Mouse (Mus musculus) B cell, adult 2 months (primary cell): ENCODE data around the gene Gas7.

ENCODE experiments used
- DNase-seq, 2 experiments: peaks; one replicate each; pipeline ENCODE4 v3.0.0; 2022

Gas7 gene

DNA sequence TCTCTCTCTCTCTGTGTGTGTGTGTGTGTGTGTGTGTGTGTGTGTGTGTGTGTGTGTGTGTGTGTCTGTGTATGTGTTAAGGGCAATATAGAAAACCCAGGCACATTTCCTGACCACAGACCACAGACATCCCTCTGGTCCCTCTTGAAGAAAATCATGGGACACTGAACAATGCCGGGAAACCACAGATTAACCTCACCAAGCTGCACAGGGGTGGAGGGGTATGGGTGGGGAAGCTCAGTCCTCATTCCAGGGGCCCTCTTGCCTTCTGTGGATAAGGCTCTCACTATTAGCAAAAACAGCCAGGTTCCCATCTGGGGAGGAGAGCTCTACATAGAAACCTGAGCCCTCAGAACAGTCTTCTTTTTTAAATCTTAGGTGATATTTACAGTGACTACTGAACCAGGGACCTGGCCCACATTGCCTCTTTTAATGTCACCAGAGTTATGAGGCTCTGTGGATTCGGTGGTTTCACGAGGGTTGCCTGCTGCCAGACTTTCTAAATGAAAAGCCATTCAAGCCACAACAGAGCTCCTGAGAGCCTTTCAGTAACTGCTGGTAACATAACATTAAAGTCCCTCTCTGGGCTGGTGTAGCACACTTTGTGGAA lies 178.5 kb downstream of the Gas7 start:
- DNase-seq, result no peak

DNA sequence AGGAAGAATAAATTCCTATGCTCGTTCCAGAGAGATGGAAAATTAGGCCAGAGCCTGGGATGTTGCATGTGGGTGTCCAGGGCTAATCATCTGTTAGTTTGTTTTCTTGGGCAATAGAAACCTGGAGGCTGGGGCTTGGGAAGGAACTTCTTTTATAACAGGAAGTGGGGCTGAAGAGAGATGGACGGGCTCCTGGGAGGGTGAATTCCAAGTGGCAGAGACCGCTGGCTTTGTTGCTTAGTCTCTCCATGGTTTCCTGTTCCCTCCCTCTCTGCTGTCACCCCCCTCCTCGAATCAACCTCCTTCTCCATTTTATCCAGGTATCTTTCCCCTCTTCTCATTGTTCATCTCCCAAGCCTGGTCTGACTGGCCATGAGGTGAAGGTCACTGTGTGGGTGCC lies 181.0 kb downstream of the Gas7 start:
- DNase-seq, result no peak

DNA sequence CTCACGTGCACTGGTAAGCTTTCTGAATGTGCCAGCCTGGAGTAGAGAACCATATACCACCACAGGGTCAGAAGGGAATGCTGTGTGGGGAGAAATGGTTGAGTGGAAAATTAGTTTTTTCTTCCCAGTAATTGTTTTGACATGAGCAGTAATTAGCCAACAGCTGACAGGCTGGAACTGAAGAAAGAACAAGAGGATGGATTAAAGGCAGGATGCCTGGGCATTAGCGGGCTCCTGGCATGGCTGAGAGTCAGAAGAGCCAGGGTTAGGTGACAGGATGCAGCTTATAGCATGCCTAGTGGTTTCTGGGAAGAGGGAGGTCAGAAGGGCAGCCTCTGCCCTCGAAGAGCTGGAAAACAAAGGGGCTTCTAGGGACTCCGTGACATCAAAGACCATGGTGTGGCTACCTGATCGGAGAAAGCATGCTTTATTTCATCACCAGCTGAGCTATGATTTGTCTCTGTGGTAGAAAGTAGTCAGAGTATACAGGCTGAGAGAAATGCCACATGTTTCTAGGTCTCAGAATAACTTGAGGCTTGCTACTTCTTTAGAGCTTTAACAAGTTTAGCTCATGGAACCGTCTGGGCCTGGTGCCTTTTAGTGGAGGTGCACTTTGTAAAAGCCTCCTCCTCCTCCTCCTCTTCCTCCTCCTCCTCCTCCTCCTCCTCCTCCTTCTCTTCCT lies 181.8 kb downstream of the Gas7 start:
- DNase-seq, result no peak

DNA sequence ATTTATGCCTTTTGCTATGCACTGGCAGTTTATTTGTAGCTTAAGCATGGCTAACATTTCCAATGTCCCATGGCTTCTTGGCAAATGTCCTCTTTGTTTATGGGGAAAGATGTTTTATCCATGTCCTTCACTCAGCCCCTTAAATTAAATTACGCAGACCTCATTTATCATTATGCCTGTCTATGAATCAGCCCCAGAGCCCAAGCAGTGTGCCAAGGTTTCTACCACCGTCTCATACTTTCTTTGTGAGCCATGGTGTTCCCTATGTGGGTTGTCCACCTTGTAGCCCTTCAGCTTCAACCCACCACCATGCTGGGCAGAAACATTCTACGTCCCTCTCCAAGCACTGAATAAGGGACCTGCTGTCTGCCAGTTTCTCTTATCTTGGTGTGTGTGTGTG lies 183.2 kb downstream of the Gas7 start:
- no peak for DNase-seq

DNA sequence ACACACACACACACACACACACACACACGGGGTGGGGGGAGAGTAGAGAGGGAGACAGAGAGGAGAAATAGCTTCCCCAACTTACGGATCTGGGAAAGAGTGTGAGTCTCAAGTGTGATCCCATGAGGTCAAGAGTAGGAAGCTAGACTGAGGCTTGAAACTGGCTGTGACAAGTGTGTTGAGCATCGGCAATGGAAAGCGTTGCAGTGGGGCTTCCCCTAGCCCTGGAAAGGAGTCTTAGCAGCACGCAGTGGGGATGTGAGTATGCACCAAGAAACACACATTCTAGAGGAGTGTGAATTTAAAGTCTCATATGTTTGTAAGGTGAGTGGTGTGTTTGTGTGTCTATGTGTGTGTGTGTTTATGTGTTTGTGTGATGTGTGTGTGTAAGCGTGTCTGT lies 185.1 kb downstream of the Gas7 start:
- DNase-seq, result no peak

DNA sequence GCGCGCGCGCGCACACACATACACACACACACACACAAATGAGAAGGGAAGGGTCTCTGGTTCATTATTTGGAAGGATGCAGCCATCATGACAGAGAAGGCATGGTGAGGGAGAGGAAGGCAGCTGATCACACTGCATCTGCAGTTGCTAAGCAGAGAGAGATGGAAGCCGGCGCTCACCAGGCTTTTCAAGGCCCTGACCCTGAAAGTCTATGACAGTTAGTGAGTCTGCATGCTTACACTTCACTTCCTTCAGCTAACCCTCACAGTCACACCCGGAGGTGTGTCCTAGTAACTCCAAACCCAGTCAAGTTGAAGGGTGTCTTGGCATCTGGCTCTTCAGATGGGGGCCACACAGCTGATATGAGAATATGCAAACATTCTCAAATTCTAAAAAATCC lies 187.2 kb downstream of the Gas7 start:
- DNase-seq, result no peak

DNA sequence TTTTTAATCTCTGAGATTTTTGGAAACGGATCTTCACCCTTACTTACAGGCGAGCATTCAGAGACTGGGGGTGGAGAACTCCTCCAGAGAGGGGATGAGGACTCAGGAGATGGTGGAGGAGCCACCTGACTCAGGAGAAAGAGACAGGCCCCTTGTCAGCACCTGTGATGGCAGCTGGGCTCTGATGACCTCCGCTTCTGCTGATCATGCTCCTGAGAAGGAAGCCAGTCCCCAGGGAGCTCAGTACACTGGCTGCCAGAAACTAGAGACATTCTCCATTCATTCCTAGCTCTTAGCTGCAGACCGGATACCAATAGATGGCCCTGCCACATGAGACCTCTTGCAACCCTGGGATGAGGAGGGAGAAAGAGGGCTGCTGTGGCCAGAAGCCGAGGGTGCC lies 187.6 kb downstream of the Gas7 start:
- no peak for DNase-seq

DNA sequence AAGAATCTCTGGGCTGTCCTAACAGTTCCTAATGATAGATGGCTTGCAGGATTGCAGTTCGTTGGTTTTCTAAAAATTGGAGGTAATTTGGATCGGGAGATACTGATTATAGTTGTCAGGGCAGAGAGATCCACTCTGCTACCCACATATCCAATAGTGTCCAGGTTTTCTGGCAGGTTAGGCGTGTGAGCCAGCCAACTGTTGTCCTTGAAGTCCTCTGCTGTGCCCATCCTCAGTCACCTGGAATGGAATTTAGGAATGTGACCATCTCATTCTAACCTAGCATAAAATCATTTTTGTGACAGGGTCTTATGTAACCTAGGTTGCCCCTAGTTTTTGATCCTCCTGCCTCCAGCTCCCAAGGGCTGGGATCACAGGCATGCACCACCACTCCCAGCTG lies 188.2 kb downstream of the Gas7 start:
- no peak for DNase-seq

DNA sequence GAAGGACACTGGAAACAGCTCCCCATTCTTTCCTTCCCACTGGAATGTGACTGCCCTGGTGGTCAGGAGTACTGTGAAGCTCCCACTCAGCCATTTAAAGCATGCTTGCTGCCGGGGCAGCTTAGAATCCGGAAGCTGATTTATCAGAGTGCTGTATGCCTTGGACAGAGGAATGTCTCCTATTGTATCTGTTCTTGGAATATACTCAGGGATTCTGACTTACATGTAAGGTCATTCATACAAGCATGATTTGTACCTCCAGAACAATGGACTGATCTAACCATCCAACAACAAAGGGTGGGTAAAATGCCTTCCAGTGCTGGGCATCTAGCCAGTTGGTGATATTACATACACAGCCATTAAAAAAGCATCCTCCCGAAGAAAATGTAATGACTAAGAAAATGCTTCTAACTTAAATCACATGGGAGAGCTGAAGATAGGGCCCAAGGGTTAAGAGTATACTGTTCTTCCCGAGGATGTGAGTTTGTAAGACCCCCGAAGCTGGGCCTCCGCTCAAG lies 189.5 kb downstream of the Gas7 start:
- no peak for DNase-seq

DNA sequence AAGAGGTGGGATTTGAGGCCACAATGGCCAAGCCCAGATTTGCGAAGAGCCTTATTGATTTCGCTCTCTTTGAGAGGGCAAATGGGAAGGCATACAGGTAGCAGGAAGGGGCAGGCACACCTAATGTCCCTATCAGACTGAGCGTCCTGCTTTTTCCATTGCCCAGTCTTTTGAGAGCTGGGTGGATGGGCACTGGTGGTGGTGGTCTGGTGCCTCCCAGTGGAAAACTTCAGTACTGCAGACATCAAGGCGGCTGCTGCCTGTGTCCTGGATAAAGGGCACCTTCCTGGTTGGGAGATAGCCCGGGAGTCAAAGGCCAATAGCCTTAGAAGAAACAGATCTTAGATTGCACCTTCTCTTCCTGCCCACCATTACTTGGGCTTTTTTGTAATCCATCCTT lies 192.5 kb downstream of the Gas7 start:
- peak; percentile 74 to 76 for DNase-seq

DNA sequence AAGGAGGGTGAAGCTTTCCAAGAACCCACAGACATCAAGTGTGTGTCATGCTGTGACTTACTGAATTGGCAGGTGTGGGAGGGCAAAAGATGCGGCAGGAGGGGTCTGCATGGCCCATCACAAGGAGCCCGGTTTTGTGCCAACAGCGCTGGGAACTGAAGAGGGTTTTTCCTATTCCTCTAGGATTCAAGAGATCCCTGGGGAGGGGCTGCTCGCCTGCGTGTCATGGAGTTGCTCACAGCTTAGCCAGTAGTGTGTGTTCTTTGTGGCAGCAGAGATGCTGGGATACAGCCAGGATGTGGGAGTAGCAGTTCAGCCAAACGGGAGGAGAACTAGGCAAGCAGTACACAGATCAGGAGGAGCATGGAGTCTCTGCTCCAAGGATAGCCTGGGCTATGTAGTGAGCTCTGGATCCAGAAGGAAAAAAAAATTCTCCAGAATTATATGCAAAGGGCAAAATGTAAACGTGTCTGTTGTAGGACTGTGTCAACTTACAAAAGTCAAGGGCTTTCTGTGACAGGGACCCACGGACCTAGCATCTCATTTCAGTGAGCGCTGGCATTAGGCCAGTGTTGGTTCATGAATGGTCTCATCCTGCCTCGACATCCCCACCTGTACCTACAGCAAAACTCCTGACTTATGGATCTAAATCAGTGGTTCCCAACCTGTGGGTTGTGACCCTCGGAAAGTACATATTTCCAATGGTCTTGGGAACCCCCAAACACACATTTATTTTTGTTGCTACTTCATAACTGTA lies 193.6 kb downstream of the Gas7 start:
- DNase-seq, result no peak

DNA sequence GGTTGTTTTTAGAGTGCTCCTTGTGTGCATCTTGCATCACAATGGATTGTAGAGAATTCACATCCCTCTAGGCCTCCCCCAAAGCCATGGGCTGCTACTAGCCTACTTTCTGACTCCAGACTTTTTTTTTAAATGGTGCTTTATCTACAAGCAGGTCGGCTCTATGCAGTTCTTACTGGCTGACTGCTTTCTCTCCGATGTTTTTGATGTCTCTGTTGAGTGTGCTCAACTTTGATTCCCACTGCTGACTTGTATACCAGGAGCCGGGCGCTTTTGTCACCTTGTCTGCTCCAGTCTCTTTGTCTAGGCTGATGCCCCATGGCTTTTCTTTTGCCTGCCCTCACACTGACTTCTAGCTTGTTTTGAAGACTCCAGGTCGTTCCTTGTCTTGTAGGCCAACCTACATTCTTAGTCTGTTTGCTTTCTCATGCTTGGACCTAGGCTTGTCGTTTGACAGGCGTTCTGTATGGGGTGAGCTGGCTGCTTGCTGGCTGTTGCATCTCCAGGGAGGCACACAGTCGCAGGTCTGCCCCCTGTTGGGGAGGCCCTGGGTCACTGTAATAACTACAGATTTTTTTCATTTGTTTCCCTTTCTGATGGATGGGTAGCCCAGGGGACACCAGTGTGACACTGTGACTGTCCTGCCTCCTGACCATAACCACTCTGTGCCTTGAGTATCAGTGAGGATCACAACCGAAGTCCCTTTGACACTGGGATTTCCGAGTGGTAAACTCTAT lies 194.9 kb downstream of the Gas7 start:
- DNase-seq, result peak in 1 of 2 experiments; percentile 11

DNA sequence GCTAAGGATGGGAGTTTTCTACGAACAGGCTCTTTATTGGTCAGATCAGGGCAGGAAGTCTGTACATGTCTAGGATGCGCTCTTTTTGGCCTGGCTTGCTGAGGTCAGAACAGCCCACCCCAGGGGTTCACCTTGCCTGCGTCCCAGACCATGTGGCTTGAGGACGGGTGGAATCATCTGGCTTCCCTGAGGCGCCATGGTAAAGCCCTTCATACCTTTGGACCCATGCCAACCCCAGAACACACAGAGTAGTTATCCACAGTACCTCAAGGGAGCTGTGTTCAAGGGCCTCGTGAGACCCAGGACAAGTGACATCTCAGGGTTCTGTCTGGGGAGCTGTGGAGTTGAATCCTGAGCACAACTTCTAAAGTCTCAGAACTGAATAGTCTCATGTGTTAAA lies 196.5 kb downstream of the Gas7 start:
- no peak for DNase-seq

DNA sequence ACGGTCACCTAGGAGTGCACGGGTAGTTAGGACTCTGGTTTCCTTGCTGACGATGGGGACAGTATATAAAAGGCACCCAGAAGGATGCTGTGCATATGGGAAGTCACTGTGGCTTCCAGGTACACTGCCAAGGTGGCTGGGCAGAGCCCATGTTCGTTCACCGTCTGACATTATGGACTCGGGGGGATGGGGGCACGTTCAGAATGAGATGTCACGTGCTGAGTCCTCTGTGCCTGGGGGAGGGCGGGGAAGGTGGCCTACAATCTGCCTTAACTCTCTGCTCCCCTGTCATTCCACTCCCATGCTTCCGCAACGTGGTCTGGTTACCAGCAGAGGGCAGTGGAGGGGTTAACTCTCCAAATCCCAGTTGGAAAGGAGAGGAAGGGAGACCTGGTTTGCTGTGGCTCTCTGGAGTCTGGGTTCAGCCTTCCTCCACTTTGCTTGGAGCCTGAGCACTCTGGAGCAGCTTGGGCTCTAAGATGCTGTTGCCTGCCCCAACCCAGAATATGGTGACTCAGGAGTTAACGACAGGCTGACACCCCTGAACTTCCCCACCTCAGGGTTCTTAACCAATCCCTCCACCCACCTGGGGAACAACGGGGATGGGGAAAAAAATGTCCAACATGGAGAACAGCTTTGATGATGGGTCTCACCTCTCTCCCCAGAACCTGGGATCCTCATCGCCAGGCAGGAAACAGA lies 197.1 kb downstream of the Gas7 start:
- no peak for DNase-seq

DNA sequence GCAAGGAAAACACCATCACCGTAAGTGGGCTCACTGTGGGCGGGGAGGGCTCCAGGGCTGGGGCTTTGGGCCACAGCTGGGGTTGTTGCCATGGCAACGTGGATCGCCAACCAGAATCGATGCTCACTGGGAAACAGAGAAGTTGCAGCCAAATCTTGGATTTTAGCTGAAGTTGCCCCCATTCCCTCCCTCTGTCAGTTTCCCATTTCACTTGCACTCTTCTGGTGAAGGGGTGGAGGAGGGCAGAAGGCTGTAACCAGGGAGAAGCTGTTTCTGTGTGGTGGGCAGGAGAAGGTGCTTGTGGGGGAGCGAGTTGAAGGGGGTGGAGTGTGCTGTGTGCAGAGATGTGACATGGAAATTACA lies 197.6 kb downstream of the Gas7 start:
- DNase-seq, result no peak

DNA sequence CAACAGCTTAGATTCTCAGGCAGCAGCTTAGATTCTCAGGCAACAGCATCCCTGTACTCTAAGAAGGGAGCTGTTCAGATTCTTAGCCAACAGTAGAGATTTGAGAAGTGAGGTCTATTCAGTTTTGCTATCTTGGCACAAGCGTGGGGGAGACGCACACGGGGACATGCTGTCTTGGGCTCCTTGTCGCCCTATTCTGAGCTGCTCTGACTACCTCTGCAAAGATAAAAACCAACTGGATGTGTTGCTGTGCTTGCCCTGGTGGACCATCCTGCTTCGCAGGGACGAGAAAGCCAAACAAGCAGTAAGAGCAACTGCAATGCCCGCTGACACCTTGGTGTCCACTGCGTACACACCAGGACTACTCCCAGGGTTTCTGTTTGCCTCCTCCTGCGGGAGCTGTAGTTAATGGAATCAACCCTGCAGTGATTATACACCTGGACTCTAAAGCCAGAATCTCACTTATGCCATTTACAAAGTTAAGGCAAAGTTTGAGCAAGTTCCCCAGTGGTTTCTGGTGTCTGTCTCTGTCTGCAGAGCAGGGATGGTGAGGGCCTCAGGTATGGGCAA lies 198.4 kb downstream of the Gas7 start:
- no peak for DNase-seq

DNA sequence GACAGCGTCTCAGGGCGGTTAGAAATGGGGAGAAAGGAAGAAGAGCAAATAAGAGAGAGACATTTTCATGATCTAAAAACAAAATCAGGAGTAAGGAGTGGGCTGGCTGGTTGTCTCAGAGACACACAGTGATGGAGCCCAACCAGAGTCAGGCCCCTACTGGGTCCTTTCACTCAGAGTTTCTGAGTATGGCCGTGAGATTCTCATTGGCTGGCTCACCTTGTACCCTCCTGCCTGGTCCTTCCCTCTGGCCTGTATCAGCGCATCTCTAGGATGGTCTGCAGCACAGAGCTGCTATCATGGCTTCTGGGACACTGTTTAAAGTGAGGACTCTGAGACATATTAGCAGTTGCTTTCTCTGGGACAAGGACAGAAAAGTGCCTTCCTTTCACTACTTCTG lies 199.3 kb downstream of the Gas7 start:
- DNase-seq, result no peak

DNA sequence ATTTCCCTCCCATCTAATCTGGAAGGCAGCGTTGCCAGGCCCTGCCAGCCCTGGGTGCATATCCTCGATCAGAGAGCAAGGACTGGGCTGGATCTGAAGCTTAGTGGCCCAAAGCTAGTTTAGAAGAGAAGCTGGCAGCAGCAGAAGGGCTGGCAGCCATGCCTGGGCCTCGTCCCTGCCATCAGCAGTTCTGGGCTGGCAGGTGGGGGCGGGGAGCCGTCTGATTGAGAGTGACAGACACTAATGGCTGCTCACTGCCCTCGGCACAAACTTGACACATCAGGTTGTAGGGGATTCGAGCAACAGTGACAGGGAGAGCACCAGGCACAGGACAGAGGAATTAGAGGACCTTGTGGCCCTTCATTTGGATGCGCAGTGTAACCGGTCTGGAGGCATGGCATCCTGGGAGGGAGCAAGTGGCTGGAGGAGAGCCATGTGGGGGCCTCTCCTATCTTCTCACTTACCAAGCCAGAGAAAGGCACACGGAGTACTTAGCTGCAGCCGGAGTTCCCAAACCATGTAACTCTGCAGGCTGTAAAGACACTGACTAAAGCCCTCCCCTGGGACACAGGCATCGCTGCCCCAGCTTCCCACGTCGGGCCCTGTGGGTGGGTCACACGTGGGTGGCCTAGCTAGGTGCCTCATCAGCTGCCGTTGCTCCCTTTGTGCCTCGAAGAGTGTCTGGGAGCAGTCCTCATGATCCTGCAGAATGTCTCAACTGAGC lies 200.2 kb downstream of the Gas7 start:
- no peak for DNase-seq

DNA sequence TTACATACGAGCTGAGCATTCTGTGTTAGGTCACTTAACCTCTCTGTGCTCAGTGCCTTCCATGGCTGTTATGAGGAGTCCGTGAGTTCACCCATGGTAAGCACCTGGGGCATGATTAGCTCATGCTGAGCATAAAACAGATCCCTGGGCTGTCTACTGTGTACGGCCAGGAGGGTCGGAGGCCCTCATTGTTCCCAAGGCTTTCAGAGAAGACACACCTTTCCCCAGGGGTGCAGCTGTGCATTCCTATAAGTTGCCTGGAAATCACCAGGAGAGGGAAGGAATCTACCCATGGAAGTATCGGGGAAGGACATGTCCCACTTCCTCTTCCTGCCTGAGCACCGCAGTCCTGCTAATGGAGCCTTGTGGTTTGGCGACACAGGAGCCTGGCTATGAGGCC lies 201.1 kb downstream of the Gas7 start:
- DNase-seq, result no peak

DNA sequence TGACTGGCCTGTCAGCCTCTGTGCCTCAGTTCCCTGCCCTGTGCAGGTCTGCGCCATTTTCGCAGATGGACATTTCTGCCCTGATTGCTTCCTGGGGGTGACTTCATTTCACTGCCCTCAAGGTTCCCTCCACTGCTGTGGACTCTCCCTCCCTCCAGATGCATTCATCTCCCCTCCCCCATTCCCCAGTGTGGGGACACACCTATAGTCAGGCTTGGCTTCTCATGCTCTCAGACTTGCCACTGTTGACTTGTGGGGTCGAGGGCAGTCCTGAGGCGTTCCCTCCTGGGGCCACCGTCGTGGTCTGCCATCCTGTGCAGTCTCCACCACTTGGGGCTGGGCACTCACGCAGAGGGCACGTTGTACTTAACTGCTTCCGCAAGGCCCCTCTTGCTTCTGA lies 201.6 kb downstream of the Gas7 start:
- DNase-seq, result no peak

DNA sequence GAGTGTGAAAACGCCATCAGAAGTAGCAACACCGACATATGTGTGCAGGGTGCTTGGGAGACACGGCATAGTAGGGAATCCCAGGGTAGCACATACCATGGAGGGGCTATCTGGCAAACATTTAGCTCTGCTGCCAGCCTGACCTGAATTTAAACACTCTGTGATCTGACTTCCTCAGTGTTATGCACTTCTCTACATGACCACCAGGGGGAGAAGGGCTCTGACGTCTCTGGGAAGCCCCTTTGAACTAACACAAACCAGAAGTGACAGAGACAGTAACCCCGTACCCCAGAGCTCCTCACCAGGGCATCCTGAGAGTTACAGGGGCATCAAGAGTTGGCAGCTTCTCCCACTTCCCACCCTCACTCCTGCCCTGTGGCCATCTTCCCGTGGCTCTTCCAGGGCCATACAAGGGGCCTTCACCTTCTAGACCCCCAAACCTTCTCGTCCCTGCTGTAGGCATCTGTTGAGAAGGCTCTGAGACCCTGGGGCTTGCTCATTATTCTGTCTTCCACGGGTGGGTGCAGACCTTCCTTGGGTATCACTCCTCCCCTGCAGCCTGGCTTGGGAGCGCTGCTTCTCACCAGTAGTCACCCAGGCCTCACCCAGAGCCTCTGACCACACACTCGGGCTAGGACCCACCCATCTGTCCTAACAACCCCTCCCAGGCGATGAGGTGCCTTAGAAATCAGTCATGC lies 202.6 kb downstream of the Gas7 start:
- peak; percentile 74 to 80 for DNase-seq
